Mouse (Mus musculus) c-Kit-positive CD71-positive TER-119-positive erythroid progenitor cells, embryonic 14.5 days (primary cell): Measurements from ENCODE around the gene Creb3l1.

Source experiments
- DNase-seq: peaks from one replicate; pipeline ENCODE4 v3.0.0-alpha.2; 2013; ENCODE audit warnings: low spot score

Creb3l1 gene

GRCm38 (mm10) chr2:91944170-91944950, 79.9 kb downstream of the Creb3l1 start:
- peak; percentile 73 for DNase-seq

- no peak for DNase-seq
Observed at GRCm38 (mm10) chr2:91942356-91942755, 81.9 kb downstream of the Creb3l1 start.

GRCm38 (mm10) chr2:91939303-91939935, 84.9 kb downstream of the Creb3l1 start:
- DNase-seq = no peak

GRCm38 (mm10) chr2:91936154-91936553, 88.1 kb downstream of the Creb3l1 start:
- DNase-seq = no peak

GRCm38 (mm10) chr2:91934826-91935525, 89.3 kb downstream of the Creb3l1 start:
- DNase-seq = no peak

GRCm38 (mm10) chr2:91934016-91934415, 90.3 kb downstream of the Creb3l1 start:
- DNase-seq = no peak

- no peak for DNase-seq
Observed at GRCm38 (mm10) chr2:91933471-91933870, 90.8 kb downstream of the Creb3l1 start.

GRCm38 (mm10) chr2:91932737-91933350, 91.5 kb downstream of the Creb3l1 start:
- DNase-seq = no peak
